Mouse (Mus musculus) regulatory T cell (primary cell): ENCODE data around the gene Tbc1d5.

Source experiments
- in situ Hi-C: fragments of 300-600 bp; cut with MboI, MseI; formaldehyde crosslinking; loops from one replicate; pipeline ENCODE4 v1.15.1; 2025; ENCODE audit warnings: high pct_unique_total_duplicates

Tbc1d5 gene

DNA sequence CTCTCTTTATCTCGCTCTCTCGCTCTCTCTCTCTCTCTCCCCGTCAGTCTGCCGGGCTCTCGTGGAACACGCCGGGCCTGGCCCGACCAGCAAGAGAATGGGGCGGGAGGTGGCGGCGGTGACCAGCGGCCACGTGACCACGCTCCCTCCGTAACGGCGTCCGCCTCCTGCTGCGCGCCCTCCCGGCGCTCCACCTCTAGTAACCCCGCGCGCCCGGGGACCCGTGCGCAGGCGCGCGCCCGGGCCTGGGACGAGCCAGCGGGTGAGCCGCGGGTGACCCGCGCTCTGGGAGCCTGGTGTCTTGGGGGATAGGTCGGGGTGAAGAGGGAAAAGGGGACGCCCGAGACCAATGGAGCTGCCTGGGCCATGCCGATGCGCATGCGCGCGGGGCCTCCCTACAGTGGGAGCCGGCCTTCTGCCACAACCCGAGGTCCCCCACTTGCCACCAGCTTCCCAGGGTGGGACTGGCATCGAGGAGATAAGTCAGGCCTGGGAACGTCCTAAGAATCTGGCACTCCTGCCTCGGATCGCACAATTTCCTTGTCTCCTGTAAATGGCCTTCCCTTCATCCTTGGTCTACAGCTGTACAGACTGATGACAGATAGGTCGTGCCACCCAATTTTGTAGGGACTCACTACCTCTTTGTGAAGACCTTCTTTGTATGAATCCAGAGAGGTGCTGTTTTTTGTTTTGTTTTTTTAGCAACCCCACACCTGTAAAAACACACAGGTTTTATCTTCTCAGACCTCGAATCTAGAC is at the start of gene Tbc1d5:
Gene Tbc1d5 (minus strand): TSS at position 158 of the 759 bp plus-strand sequence.
- in situ Hi-C loops = no loop called here

DNA sequence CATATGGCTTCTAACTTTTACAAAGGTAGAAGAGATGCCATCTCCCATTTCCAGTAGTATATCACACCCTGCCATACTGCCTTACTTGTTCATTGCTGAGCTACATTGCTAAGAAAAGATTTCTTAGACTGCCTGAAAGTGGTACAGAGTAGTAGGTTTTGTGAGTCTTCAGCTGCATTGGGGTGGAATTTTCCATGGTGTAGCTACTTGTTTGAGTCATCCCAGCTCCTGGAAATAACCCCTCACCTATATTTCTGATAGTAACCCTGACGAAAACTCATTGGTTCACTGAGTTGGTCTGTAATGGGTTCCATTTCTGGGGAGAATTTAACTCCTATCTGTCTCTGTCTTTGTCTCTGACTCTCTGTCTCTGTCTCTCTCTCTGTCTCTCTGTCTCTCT is 46.9 kb upstream of the Tbc1d5 start:
- in situ Hi-C loops = no loop called here

DNA sequence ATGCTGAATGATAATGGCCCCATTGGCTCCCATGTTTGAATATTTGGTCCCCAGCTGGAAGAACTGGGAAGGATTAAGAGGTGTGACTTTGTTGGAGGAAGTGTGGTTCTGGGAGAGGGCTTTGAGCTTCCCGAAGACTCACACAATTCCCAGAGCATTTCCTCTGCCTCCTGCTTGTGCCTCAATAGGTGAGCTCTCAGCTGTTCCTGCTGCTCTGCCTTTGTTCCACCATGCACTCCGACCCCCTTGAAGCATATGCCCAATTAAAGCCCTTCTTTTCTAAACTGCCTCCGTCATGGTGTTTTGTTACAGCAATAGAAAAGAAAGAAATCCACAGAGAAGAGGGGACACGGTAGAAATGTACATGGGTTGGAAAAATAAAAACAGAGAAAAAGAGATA is 44.0 kb upstream of the Tbc1d5 start:
- in situ Hi-C loops = no loop called here

DNA sequence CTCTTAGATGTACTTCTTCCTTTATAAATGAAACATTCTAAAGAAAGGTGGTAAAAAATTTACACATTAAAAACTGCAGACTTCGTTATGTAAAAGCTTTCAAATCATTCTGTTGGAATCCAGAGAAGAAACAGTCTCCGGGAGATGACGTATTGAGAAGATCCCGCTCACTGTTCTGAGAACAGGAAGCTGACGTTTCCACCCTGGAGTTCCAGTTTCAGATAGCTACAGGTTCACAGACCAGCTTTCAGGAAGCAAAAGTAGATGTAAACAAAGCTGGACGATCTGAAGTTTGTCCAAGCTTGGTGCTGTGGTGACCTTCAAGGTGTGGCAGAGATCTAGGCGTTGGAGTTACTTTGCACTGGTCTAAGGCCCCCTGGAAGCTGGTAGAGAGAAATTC is 41.9 kb upstream of the Tbc1d5 start:
- in situ Hi-C loops = no loop called here

DNA sequence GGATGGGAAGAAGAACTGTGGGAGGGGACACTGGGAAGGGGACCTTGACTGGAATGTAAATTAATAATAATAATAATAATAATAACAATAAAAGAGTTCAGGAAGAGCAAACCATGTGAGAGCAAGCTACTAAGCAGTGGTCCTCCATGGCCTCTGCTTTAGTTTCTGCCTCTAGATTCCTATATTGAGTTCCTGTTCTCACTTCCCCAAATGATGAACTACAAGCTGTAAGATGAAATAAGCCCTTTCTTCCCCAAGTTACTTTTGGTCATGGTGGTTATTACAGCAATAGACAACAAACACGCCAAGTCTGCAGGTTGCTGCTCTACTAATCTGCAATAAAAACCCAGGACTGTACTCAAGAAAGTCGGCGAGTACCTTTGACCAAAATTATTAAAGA is 40.7 kb upstream of the Tbc1d5 start:
- in situ Hi-C loops = no loop called here

DNA sequence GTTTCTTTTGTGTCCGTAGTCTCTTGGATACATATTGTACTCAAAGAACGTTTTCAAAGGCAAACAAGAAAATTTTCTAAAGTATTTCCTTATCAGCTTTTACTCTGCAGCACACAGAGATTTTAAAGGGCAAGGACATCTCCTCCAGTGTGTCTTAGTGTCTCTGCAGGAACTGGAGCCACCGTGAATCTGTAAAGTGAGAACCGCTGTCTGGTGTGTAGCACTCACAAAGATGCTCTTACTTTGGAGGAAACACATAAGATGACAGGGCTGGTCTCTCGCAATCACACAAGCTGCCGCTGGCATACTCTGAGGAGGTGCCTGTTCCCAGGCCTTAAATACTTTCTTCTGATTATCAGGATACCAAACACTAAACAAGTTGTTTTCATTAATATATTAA is 37.3 kb upstream of the Tbc1d5 start:
- in situ Hi-C loops = no loop called here

DNA sequence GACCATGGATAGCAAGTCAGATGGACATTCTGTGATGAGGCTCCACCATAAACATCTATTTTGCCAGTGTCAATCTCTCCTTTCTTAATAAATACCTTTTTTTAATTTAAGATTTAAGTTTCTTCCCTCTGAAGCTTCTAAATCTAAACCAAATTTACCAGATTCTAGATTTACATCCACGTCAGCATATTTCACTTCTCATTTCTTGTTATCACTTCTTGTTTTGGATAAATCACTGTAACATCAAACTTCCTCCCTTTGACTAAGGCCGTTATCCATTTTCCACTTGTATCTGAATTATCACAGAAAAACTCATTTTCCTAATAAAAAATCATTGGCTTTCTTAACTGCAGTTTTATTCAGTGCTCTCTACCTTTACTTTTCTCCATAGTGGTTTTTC is 30.4 kb upstream of the Tbc1d5 start:
- in situ Hi-C loops = no loop called here

DNA sequence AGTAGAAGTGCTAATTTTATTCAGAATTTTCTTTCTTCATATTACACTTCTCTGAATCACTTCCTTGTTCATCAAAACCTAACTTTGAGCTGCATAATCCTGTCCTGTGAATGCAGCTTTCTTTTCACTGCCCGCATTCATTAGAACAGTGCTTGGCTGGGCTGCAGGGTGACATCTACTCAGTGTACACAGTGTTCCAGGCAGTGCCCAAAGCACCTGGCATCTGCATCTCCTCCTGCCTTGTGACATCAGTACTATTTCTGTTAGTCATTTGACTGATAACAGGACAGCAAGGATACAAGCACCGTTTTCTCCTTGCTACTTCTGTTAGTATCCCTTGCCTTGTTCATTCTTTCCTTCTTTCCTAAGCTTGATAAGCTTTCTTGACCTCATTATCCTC is 25.5 kb upstream of the Tbc1d5 start:
- in situ Hi-C loops = no loop called here

DNA sequence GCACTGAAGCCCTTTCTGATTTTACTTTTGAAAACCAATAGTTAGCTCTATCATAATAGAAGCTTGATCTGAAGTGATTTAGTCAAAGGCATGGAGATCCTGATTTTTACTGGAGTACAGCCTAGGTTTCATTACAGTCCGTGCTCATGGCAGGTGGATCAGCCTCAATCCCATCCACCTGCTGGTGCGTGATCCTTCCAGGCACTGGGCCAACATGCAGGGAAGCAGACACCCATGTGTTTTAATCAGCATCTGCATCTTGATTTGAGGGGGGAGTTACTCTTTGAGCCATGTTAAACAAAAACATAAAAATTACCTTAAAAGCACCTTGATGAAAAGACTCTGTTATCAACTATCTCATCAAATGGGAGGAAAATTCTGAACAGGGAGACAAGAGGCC is 16.4 kb upstream of the Tbc1d5 start:
- in situ Hi-C loops = no loop called here

DNA sequence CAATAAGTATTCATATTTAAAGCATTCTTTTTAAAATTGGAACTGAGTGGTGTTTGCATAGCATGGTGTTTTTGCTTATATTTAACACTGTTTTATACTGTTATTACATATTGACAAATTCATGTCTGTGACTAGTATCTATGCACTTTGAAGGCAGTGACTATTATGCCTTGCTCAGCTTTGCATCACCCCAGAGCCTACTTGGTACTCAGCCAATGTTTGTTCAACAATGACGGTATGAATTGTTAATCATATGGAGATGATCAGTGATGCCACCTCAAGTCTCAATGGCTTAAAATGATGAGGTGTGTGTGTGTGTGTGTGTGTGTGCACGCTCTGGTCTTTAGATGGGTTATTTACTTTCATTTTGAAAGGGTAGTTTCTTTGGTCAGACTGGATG is 15.6 kb upstream of the Tbc1d5 start:
- in situ Hi-C loops = no loop called here

DNA sequence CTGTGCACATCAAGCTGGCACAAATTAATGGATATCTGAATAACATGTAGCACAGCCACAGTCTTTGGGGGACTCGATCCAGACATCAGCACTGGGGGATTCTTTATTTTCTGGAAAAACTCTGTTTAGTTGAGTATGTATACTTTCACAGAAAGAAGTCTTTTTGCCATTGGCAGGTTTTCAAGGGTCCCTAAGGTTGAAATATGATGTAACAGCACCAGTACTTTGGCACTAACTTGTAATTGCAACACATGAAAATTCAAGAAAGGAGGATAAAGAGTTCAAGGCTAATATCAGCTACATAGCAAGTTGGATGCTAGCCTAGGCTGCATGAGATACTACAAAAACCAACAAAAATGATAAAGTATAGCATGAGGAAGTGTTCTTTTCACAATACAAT is 12.2 kb upstream of the Tbc1d5 start:
- in situ Hi-C loops = no loop called here

DNA sequence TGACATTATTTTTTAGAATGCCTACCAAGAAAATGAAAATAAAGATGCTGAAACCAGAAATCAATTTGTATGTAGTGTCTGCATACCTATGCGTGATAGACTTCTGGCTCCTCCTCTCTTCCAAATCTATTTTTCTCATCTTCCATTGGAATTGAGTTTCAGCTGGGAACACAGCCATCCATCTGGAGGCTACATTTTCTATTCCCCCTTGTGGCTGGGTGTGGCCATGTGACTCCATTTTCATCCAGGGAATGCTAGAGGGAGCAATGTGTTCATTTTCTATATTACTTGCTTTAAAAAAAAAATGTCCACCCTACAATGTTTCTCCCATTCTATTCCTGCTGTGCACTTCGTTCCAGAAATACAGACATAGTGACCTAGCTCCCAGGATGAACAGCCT is 3.6 kb upstream of the Tbc1d5 start:
- in situ Hi-C loops = no loop called here

DNA sequence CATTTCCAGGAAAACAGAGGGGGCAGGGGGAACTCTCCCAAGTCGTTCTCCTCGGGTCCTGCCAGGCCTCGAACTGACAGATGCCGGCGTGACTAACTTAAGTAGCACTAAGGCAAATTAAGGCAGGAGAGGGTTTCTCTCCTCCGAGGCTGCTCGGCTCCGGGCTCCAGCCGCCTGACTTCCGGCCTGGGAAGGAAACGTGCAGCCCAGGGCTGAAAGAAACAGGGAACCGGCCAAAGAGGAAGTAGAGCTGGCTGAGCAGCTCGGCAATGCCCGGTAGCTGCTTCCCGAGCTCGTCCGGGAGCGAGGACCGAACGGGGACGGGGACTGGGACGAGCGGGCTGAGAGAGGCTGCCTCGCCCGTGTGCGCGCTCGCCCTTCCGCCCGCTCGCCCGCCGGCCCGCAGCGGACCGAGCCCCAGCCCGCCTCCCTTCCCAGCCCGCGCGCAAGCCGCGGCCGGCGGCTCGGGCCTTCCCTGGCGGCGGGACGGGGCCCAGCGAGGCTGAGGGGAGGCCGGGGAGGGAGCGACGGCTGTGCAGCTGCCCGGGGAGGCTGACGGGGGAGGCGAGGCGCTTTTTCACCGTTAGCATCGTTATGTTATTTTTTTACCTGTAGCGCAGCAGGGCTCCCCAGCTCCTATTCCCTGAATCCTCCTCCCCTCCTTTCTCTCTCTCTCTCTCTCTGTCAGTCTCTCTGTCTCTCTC is 509 bp downstream of the Tbc1d5 start:
- in situ Hi-C loops = no loop called here

DNA sequence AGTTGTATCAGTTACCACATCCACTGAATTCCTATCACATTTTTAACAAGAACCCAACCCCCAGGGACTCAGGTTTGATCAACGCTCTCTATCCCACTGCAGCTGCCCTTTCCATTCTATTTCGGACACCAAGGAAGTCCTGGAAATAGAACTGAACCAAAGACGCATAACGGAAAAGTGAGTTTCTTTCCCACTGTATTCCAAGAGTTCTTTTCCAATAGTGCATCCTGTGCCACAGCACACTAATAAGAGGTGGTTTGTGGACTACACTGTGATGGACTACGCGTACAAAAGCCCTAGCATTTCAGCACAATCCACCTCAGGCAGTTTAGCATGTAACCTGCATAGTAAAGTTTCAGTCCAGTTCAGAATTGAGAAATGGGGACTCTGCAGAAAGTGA is 1.2 kb downstream of the Tbc1d5 start:
- in situ Hi-C loops = no loop called here

DNA sequence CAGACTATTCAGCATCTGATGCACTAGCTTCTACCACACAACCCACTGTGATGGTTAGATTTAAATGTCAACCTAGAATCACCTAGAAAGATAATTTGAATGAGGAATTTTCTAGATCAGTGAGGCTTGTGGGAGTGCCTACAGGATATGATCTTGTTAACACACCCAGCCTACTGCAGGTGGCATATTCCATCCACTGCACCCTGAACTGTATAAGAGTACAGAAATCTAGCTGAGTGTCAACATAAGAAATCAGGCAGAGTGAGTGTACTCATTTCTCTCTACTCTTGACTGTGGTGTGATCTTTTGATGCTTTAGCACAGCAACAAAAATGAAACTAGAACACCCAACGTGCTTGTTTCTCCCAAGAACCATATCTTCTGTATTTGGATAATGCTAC is 6.8 kb downstream of the Tbc1d5 start:
- in situ Hi-C loops = no loop called here

DNA sequence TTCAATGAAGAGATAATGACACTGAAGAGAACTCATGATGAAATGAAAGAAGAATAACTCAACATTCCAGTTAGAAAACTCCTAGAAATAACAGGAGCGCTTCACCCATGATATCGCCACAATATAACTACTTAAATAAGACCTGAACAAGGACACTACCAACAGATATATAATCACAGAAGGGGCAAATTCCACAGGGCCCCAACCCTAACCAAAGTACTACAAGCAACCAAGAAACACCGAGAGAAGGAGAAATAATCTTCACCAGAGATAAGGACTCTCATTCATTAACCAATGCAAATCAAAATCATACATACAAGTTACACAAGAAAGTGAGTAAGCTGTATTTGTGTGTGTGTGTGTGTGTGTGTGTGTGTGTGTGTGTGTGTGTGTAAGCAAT is 7.6 kb downstream of the Tbc1d5 start:
- in situ Hi-C loops = no loop called here

DNA sequence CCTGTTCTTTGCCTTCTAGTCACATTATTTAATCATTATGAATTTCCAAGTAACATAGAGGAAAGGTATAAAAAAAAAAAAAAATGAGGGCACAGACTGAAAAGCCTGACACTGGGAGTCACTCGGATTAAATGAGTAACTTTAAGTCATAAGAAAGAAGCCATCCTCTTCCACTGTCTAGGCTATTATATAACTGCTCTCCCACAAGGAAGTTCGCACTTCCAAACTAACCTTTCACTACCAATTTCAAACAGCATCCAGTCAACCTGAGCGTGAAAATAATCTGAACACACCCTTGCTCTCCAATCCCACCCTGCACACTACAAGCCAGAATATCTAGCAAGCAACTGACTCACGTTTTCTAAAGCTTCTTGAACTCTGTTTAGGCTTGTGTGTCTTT is 9.2 kb downstream of the Tbc1d5 start:
- in situ Hi-C loops = no loop called here

DNA sequence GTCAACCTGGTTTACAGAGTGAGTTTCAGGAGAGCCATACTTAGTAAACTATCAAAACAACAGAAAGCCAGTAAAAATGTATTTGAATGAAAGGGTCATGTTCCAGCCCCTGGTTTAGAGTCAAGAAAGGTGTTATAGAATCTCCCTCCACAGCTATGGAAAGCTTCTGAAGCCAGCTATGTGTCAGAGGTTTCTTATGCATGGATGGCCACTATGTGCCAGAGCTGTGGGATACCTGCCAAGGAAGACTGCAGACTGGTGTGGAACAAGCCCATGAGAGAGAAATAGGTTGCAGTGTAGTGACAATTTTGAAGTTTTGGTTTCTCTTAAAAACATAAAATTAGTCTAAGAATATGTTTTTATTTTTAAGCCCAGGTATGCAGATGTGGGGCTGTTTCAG is 16.8 kb downstream of the Tbc1d5 start:
- in situ Hi-C loops = no loop called here

DNA sequence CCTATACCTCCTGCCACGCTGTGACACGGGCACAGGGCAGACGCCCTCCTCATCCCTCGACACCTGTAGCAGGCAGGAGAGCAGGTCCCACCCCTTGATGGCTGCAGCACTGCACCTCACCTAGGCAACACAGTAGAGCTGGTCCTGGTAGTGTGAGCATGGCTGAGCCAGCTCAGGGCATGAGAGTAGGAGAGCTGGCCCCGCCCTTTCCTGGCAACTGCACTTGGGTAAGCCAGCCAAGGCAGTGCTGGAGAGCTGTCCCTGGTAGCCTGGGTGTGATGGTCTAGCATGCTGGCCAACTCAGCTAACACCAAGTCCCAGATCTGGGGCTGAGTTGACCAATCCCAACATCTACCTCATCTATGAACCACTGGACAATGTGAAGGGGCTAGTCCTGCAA is 19.9 kb downstream of the Tbc1d5 start:
- in situ Hi-C loops = no loop called here

DNA sequence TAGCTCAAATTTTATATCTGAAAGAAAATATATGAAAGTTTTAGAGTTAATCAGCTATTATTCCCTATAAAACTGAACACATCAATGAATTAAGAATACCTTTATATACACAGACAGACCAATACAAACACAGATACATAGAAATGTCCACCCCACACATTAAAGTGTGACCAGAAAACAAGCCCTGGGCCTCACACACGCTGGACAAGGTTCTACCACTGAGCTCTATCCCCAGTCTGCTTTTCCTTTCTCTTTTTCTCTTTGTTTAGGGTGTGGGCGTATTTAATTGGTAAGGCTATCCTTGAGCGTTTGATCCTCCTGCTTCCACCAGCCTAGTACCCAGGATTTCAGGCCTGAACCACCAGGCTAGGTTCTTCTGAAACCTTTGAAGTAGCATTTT is 28.2 kb downstream of the Tbc1d5 start:
- in situ Hi-C loops = no loop called here

DNA sequence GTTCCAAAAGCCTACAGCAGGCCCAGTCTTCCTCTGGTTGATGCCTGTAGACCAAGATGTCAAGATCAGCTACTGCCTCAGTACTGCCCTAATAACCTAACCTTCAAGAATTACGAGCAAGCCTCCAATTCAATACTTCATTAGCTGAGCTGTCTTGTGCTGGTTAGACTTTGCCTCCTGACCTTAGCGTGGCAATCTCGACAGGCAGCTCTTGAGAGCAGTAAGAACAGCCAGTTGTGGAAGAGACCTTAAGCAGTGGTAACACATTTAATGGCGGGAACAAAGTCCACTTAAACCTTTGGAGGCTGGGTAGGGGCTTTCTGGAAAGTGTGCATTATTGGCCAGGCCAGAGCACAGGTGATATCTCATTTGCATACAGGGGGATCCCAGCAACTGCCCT is 34.2 kb downstream of the Tbc1d5 start:
- in situ Hi-C loops = no loop called here

DNA sequence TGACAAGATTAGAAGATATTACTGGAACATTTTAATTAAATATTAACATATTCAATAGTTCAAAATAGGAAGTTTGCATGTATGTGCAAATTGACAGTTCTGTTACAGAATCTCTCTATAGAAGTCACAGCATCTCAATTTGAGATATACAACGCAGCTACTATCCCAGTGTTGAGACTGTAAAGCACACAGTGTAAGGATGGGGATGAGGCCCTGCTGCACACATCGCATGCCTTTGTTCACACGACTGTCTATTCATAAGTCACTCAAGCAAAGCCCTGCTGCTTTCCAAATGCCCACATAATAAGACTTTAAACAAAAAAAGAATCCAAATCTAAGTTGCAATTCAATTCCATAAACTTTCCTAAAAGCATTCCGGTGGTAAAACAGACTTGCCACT is 37.1 kb downstream of the Tbc1d5 start:
- in situ Hi-C loops = no loop called here

DNA sequence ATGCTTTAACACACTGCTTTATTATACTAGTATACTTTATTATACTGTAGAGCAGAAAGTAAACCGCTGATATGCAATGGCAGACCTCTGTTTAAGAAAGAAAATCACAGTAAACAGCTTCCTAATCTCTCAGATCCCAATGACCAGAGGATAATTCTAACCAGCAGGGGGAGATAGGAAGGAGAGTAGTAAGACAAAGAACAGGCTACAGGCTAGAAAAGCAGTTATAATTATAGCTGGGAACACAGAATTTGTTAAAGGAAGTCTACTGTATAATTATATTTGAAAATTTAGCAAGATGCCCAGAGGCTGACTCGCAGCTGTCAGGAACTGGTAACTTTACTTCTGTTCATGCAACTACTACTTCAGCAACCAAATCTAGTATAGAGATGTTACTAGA is 68.0 kb downstream of the Tbc1d5 start:
- in situ Hi-C loops = no loop called here

DNA sequence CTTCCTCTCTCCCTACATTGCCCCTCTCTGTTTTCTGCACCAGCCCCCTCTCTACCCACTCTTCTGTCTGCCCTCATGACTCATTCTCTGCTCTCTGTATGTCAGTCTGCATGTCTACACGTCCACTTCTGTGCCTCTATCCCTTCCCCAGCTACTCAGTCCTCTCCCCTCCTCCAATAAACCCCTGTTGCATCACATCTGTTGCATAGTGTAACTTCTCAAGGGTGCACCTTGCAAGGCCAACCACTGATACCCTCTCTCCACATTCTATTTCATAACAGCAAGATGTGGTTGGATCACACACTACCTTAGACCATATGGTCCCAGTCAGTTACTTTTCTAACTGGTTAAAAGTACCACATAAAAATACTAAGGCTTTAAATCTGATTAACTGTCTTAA is 74.9 kb downstream of the Tbc1d5 start:
- in situ Hi-C loops = no loop called here
